Mouse (Mus musculus): ENCODE data around the gene Tmem255b. TPM values are rescaled to one million over a fixed set of nuclear protein-coding genes. Genes with fewer than 3 reads are reported as not detected.

Gene Tmem255b
- polyA plus RNA-seq, 1 experiment from 2014 or later, result 0.14 TPM

DNA sequence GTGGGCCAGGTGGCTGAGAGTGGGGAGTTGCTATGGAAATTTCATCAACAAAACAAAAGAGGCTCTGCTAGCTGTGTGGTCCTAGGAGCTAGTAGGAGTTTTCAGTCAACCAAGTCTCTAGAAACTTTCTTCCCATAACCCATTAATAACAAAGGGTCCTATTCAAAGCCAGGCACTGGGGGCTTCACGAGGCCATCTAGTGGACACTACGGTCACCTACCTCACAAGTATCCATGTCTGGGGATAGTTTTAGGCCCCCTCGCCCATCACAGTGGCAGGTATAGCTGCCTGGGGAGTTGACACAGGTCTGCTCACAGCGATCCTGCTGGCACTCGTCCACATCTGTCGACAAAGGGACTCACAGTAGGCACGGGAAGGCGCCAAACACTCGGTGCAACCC is 40.9 kb downstream of the Tmem255b start:
- H3K9me3 ChIP-seq, result no peaks in the 10 kb centered on the region

DNA sequence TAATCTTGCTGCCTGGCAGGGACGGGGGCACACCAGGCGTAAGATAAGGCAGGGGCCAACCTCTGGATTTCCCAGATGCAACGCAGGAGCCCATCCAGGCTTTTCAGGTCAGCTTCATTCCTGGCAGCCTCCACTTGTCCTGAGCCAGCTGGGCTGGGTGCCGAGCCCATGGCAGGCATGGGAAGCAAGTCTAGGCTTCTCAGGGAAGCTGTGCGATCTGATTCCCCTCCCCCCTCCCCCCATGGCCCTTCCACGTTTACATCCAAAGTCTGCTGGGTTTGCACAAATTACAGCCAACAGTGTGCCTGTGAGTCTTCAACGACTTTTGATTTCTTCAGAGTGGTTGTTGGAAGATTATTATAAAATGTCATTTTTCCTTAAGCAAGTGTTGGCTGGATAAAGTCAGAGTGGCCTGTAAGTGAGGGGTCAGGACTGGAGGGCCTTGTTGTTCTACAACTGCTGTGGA is 46.1 kb downstream of the Tmem255b start:
- H3K4me3 ChIP-seq, result no peak overlapping the region
- H3K4me1 ChIP-seq, result no peaks in the 10 kb centered on the region
- no peak overlapping the region for H3K27ac ChIP-seq
- WGBS, result 79% methylated on average over 7 of the region's 7 CpGs
- no peaks in the 10 kb centered on the region for H3K27me3 ChIP-seq
- no peak overlapping the region for H3K4me2 ChIP-seq (replicated peaks)
- no peaks in the 10 kb centered on the region for H3K36me3 ChIP-seq
- H3K9me3 ChIP-seq, result no peaks in the 10 kb centered on the region
- no peak overlapping the region for H3K9ac ChIP-seq
- no peak for ATAC-seq (ENCODE audit: insufficient number of reproducible peaks, insufficient read depth, low FRiP score, low TSS enrichment)

More for the DNA sequence above, 40.9 kb downstream of the Tmem255b start:
- ATAC-seq (ENCODE audit: insufficient number of reproducible peaks, insufficient read depth, low FRiP score, low TSS enrichment), result no peak
- 66% methylated on average over 9 of the region's 9 CpGs for WGBS
- H3K4me3 ChIP-seq, result no peak overlapping the region
- H3K9ac ChIP-seq, result no peak overlapping the region
- H3K27me3 ChIP-seq, result no peaks in the 10 kb centered on the region
- H3K4me2 ChIP-seq (replicated peaks), result no peak overlapping the region
- no peaks in the 10 kb centered on the region for H3K36me3 ChIP-seq
- H3K4me1 ChIP-seq, result peaks cover 5% of the 10 kb centered on the region
- no peak overlapping the region for H3K27ac ChIP-seq

DNA sequence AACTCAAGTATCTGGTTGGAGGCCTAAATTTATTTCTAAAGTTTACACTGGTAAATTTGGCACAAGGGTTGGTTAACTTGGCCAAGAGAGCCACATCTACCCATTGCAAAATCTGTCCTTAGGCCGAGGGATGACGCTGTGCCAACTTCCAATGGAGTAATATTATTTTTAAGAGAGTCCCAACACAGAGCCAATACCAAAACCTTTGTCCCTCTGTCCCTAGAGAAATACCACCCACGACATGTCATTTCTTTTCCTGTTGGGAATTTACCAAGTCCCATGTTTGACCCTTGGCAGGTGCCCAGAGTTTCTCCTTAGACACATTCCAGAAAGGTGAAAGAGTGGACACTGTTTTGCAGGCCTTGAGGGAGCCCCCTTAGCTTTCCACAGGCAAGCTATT is 46.6 kb downstream of the Tmem255b start:
- H3K9me3 ChIP-seq, result no peaks in the 10 kb centered on the region
- H3K36me3 ChIP-seq, result no peaks in the 10 kb centered on the region
- H3K4me2 ChIP-seq (replicated peaks), result no peak overlapping the region
- H3K4me1 ChIP-seq, result no peaks in the 10 kb centered on the region
- H3K27me3 ChIP-seq, result no peaks in the 10 kb centered on the region
- H3K27ac ChIP-seq, result no peak overlapping the region
- no peak overlapping the region for H3K9ac ChIP-seq
- ATAC-seq (ENCODE audit: insufficient number of reproducible peaks, insufficient read depth, low FRiP score, low TSS enrichment), result no peak
- H3K4me3 ChIP-seq, result no peak overlapping the region
- WGBS, result 85% methylated on average over 3 of the region's 3 CpGs

DNA sequence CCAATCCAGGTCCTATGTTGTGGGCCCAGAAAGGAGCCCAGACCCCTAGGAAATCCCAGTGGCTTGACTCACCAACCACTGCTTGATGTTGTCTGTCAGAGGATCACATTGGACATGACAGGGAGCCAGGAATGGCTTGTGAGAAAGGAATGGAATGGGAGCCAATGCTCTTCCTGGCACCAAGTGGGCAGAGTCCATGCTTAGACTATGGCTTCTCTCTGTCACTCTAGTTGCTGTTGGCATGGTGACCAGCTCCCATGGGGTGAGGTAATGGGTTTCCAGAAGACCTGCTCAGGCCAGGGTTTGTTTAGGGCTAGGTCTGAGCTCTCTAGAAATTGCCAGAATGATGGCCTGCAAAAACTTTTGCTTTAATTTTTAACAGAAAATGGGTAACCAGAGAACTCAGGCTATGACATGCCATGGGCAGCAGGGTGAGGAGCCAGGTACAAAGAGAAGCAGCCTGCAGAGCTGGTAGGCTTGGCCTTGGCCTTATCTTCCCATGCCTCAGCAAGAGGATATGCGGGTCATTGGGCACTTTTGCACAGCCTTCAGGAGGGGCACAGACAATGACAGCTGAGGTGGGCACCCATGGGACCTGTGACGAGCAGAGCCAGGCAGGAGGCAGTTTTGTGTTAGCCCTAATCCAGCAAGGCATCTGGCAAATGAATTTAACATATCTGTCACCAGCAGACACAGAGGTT is 47.3 kb downstream of the Tmem255b start:
- no peaks in the 10 kb centered on the region for H3K9me3 ChIP-seq
- 66% methylated on average over 2 of the region's 2 CpGs for WGBS
- no peak overlapping the region for H3K27ac ChIP-seq

DNA sequence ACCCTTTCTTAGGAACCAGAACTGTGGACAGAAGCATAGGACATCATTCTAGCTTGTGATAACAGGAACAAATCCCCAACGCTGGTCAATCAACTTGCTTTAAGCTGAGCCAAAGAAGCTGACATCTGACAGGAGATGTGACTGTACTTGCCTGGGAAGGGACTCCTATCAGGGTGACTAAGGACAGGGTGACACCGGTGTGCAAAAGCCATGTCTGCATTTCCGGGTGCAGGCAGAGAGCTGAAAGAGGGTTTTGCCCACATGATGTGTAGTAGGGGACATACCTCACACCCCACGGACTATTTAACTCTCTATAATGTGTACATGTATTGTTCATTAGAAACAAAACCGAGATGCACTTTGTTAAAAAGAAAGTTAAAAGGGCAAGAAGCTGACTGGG is 48.2 kb downstream of the Tmem255b start:
- no peak for ATAC-seq (ENCODE audit: insufficient number of reproducible peaks, insufficient read depth, low FRiP score, low TSS enrichment)
- Histone ChIP-seq H3K4me2 (replicated peaks) (no peak overlapping the region), H3K9me3 (no peaks in the 10 kb centered on the region), H3K36me3 (no peaks in the 10 kb centered on the region), H3K9ac (no peak overlapping the region), H3K4me3 (no peak overlapping the region), H3K27me3 (no peaks in the 10 kb centered on the region), H3K27ac (no peak overlapping the region), H3K4me1 (no peaks in the 10 kb centered on the region)
- WGBS, result 82% methylated on average over 5 of the region's 5 CpGs

More for the DNA sequence above, 47.3 kb downstream of the Tmem255b start:
- Histone ChIP-seq H3K4me2 (replicated peaks) (no peak overlapping the region), H3K36me3 (no peaks in the 10 kb centered on the region), H3K9ac (no peak overlapping the region), H3K4me3 (no peak overlapping the region), H3K4me1 (no peaks in the 10 kb centered on the region), H3K27me3 (no peaks in the 10 kb centered on the region)
- no peak for ATAC-seq (ENCODE audit: insufficient number of reproducible peaks, insufficient read depth, low FRiP score, low TSS enrichment)

DNA sequence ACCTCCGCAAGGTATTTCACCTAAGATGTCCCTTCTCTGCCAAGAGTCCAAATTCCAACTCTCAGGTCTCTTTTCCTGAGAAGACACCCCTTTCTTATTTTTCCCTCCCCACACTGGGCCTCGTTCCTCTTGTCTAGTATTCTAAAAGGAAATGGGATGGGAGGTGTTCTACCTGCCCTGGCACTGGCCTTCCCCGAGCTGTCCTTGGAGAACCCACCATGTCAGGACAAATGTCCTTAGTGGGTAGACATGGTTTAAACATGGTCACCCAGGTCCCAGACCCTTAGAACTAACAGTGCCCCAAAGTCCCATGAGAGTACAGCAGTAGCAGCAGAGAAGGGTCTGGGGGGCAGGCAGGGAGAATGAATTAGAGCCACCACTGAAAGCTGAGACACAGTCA is 54.4 kb downstream of the Tmem255b start:
- Histone ChIP-seq H3K4me2 (replicated peaks) (no peak overlapping the region), H3K36me3 (no peaks in the 10 kb centered on the region), H3K4me3 (no peak overlapping the region), H3K27ac (no peak overlapping the region), H3K9ac (no peak overlapping the region), H3K9me3 (no peaks in the 10 kb centered on the region), H3K4me1 (peaks cover 29% of the 10 kb centered on the region), H3K27me3 (peaks cover 36% of the 10 kb centered on the region)
- ATAC-seq (ENCODE audit: insufficient number of reproducible peaks, insufficient read depth, low FRiP score, low TSS enrichment), result no peak
- WGBS, result 73% methylated on average over 3 of the region's 3 CpGs

DNA sequence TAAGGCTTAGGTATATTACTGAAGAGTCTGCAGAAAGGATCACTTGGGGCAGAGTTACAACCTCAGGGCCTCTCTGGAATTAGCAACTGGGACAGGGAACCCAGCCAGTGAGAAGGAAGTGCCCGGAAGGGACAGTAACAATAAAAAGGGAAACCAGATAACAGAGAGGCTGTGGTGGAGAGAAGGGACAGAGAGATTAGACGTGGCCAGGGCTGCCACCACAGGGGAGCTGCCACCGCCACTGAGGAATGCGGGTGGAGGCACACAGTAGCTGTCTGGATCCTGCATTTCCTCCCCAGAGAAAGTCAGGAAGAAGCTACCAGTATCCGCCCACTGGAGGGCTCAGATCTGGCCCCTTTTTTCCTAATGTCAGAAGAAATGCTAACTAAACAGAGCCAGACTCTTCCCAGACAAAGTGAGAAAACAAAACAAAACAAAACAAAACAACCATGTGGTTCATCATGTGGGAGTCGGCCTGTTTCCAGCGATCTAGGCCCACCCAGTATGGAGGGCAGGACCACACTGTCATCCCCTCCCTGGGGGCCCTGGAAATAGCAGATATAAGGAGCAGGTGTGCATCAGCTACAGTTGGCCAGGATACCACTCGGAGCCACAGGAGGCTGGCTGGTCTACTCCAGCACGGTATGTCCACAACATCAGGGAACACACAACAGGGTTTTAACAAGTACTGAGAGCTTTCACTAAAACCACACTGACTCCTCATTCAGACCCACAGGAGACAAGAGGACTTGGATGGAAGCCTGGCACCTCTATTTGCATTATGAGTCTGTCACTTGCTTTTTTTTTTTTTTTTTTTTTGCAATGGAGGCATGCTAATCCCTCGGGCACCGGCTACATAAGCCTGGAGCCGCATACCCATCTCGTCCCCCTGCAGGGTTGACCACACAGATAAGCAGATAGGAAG is 55.3 kb downstream of the Tmem255b start:
- Histone ChIP-seq H3K36me3 (no peaks in the 10 kb centered on the region), H3K27ac (no peak overlapping the region), H3K9me3 (no peaks in the 10 kb centered on the region), H3K27me3 (peaks cover 42% of the 10 kb centered on the region), H3K9ac (0 out of 2 replicates have a peak overlapping the region, but pooled peaks have one; percentile 25), H3K4me3 (no peak overlapping the region), H3K4me2 (replicated peaks) (no peak overlapping the region), H3K4me1 (peaks cover 29% of the 10 kb centered on the region)
- ATAC-seq (ENCODE audit: insufficient number of reproducible peaks, insufficient read depth, low FRiP score, low TSS enrichment), result no peak
- 32% methylated on average over 13 of the region's 13 CpGs for WGBS

DNA sequence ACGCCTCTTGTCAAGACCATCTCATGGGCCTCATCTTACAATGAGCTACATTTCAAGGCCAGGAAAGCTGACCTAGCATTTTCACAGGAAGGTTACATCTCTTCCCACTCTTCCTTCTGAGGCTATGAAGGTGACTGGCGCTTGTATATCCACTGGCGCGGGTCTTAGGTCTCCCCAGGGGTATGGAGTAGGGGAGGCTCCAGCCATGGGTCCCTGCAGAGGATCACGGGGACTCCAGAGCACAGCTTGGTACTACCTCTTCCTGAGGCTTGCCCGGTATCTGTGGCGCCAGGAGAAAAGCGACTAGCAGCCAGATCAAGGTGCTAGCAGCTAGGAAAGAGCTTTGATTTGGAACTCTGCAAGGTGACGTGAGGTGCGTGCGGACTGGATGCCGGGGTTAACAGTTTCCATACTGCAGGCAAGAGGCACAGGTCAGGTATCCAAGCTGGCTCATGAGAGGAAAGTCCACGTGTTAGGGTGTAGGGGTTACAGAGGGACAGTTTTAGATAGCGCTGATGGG is 56.6 kb downstream of the Tmem255b start:
- H3K4me3 ChIP-seq, result no peak overlapping the region
- H3K9me3 ChIP-seq, result no peaks in the 10 kb centered on the region
- 81% methylated on average over 14 of the region's 14 CpGs for WGBS
- H3K27ac ChIP-seq, result no peak overlapping the region
- H3K36me3 ChIP-seq, result no peaks in the 10 kb centered on the region
- H3K4me2 ChIP-seq (replicated peaks), result no peak overlapping the region
- H3K4me1 ChIP-seq, result peaks cover 29% of the 10 kb centered on the region
- no peak for ATAC-seq (ENCODE audit: insufficient number of reproducible peaks, insufficient read depth, low FRiP score, low TSS enrichment)
- peaks cover 42% of the 10 kb centered on the region for H3K27me3 ChIP-seq
- H3K9ac ChIP-seq, result no peak overlapping the region

DNA sequence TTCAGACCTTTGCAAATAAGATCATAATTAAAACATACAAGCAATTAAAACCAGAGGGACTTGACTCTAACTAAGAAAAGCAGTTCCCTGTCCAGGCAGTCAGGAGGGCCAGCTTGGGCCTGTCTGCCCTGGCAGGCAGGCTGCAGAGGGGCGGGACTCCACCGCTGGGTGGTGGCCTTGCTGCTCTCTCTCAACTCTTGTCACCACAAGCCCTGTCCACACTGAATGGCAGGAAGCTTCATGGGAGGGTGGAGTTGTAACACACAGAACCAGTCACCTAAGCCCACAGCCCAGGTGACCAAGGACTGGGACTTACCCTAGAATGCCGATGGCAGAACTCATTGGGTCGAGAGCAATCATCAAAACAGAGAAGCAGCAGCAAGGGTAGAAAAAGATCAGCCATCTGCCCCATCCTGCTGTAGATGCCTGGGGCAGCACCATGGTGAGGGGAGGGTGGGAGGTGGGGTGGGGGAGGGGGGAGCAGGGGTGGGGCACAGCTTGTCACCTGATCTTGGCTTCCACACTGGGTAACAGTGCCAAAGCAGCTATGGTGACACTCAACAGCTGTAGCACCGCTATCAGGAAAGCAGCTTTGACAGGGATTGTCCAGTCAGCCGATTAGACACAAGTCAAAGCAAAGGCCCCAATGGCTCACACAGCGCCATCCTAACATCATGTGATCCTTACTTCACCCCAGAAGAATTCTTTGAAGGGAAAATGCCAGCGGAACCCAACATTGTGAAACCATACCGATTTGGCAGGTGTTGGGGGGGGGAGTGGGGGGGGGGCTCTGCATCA is 57.4 kb downstream of the Tmem255b start:
- no peak for ATAC-seq (ENCODE audit: insufficient number of reproducible peaks, insufficient read depth, low FRiP score, low TSS enrichment)
- Histone ChIP-seq H3K9ac (no peak overlapping the region), H3K36me3 (no peaks in the 10 kb centered on the region), H3K4me1 (peaks cover 29% of the 10 kb centered on the region), H3K4me2 (replicated peaks) (no peak overlapping the region; the same call in 1 of the 2 replicates), H3K27me3 (peaks cover 42% of the 10 kb centered on the region), H3K27ac (no peak overlapping the region), H3K9me3 (no peaks in the 10 kb centered on the region), H3K4me3 (no peak overlapping the region)
- WGBS, result 52% methylated on average over 9 of the region's 9 CpGs

DNA sequence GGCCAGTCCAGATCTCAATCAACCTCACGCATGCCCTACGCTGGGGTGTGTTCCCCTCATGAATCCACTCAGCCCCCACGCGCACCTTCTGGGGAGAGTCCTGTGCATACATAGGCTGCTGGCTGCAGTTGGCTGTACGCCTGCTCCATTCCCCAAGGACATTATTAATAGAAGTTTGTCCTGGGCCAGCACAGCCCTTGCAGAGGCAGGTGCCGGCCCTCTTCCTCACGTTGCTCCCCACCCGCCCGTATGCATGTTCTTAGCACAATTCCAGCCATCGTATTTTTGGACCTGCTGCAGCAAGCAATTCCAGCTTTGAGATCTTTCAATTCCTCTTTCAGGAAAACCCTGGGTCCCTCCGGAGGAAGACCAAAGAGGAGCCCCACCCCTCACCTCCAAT is 58.0 kb downstream of the Tmem255b start:
- 54% methylated on average over 11 of the region's 11 CpGs for WGBS
- Histone ChIP-seq H3K27ac (no peak overlapping the region), H3K9ac (no peak overlapping the region), H3K4me1 (peaks cover 29% of the 10 kb centered on the region), H3K4me2 (replicated peaks) (peak overlapping the region; percentile 90), H3K36me3 (no peaks in the 10 kb centered on the region), H3K27me3 (peaks cover 42% of the 10 kb centered on the region), H3K9me3 (no peaks in the 10 kb centered on the region), H3K4me3 (no peak overlapping the region)
- ATAC-seq (ENCODE audit: insufficient number of reproducible peaks, insufficient read depth, low FRiP score, low TSS enrichment), result no peak
